ENCODE assay signal across 27 mouse cellular contexts in the genomic region with DNA sequence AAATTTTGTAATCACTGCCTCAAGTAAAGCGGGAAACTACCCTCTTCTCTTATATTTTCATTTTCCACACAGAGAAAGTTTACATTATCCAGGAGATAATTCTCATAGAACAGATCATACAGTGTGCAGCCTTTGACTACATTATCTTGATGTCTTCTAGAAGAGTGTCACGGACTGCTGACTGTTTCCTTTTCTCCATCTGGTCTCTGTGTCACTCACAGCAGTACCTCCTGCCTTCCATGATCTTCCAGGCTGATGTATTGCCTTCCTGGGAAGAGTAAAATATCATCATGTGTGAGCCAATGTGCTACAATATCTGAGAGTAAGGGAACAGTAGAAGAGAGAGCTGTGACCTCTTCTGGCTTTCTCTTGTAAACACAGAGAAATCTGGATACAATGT.
DNase-seq lines count a peak whose midpoint lies in the region; ATAC-seq and TF ChIP-seq lines count a peak whose summit lies in the region.
"Had no signal": no experiment of that assay in that cellular context is flagged by ENCODE, and none has a peak within 500 bp of the region (broad histone marks: within the 10 kb centered on the region; RNA-seq: fewer than 3 reads in every experiment).

No protein-coding gene starts in this region.

- H3K27ac ChIP-seq in hindbrain, postnatal 0 days = no peak overlapping the region
- H3K27ac ChIP-seq in hindbrain, embryonic 12.5 days = no peak overlapping the region
- H3K27ac ChIP-seq in kidney, adult 2 months (ENCODE audit: insufficient read depth, low read depth, low read length) = no peak overlapping the region
- H3K27ac ChIP-seq: embryonic facial prominence, embryonic 10.5 days; embryonic facial prominence, embryonic 13.5 days; forebrain, embryonic 12.5 days; forebrain, embryonic 15.5 days; heart, embryonic 15.5 days; hindbrain, embryonic 10.5 days; hindbrain, embryonic 15.5 days had no signal

- no peaks in the 10 kb centered on the region for H3K27me3 ChIP-seq in hindbrain, postnatal 0 days (ENCODE audit: insufficient read depth, low read length)
- H3K27me3 ChIP-seq in hindbrain, embryonic 12.5 days = no peaks in the 10 kb centered on the region
- H3K27me3 ChIP-seq in kidney, adult 2 months (replicated peaks; ENCODE audit: control insufficient read depth, insufficient read depth, low read length) = no peaks in the 10 kb centered on the region
- H3K27me3 ChIP-seq: embryonic facial prominence, embryonic 13.5 days; forebrain, embryonic 12.5 days; forebrain, embryonic 15.5 days; heart, embryonic 12.5 days; heart, embryonic 15.5 days; hindbrain, embryonic 15.5 days had no signal

- no peaks in the 10 kb centered on the region for H3K9me3 ChIP-seq in hindbrain, postnatal 0 days (ENCODE audit: low read length)
- no peaks in the 10 kb centered on the region for H3K9me3 ChIP-seq in hindbrain, embryonic 12.5 days (replicated peaks)
- H3K9me3 ChIP-seq: embryonic facial prominence, embryonic 10.5 days; embryonic facial prominence, embryonic 13.5 days; forebrain, embryonic 12.5 days; forebrain, embryonic 15.5 days; heart, embryonic 12.5 days; heart, embryonic 15.5 days; hindbrain, embryonic 10.5 days; hindbrain, embryonic 15.5 days had no signal

- no peaks in the 10 kb centered on the region for H3K4me1 ChIP-seq in hindbrain, postnatal 0 days (ENCODE audit: insufficient read depth, low read length)
- H3K4me1 ChIP-seq in hindbrain, embryonic 12.5 days = no peaks in the 10 kb centered on the region
- H3K4me1 ChIP-seq in kidney, adult 2 months (ENCODE audit: control insufficient read depth, insufficient read depth, low read length) = no peaks in the 10 kb centered on the region
- H3K4me1 ChIP-seq: embryonic facial prominence, embryonic 10.5 days; embryonic facial prominence, embryonic 13.5 days; forebrain, embryonic 12.5 days; forebrain, embryonic 15.5 days; heart, embryonic 12.5 days; heart, embryonic 15.5 days; hindbrain, embryonic 10.5 days; hindbrain, embryonic 15.5 days had no signal

- DNase-seq in cerebellum, postnatal 4 days (ENCODE audit: low spot score in 2 of 2) = no peak
- DNase-seq in cerebellum, postnatal 25 days = peak; percentile 35 to 43
- no peak for DNase-seq in cerebellum, adult 9-10 months
- DNase-seq in hindbrain, postnatal 0 days (ENCODE audit: low spot score) = peak; percentile 32
- no peak for DNase-seq in kidney, adult 2 months
- DNase-seq: adrenal gland, adult 8-10 months; adrenal gland, postnatal 25 days; embryo, embryonic 11 days; gastrocnemius, postnatal 25 days; heart, adult 18-20 months; heart, postnatal 10 days; heart, postnatal 36 days; kidney, adult 18-20 months had no signal

- H3K4me2 ChIP-seq in hindbrain, postnatal 0 days (ENCODE audit: low read depth, low read length) = no peak overlapping the region
- no peak overlapping the region for H3K4me2 ChIP-seq in hindbrain, embryonic 12.5 days (replicated peaks)
- H3K4me2 ChIP-seq: embryonic facial prominence, embryonic 13.5 days; forebrain, embryonic 12.5 days; forebrain, embryonic 15.5 days; heart, embryonic 12.5 days; heart, embryonic 15.5 days; hindbrain, embryonic 15.5 days had no signal

- ATAC-seq in cerebellum, adult (ENCODE audit: insufficient number of reproducible peaks, low FRiP score, low TSS enrichment) = peak; percentile 46; the same call in 1 of the 2 replicates
- peak; percentile 51; the same call in 1 of the 2 replicates for ATAC-seq in hindbrain, postnatal 0 days
- ATAC-seq in hindbrain, embryonic 12.5 days (ENCODE audit: low FRiP score) = no peak
- ATAC-seq: activated CD4-positive, CD25-positive, alpha-beta regulatory T cell, adult 4 months; forebrain, embryonic 15.5 days; inflammation-experienced regulatory T-cells, adult 6 months; intestine, embryonic 16.5 days had no signal

- no peak overlapping the region for H3K4me3 ChIP-seq in hindbrain, postnatal 0 days (ENCODE audit: low read length)
- no peak overlapping the region for H3K4me3 ChIP-seq in hindbrain, embryonic 12.5 days
- H3K4me3 ChIP-seq in kidney, adult 2 months (ENCODE audit: insufficient read depth, low read depth, low read length) = no peak overlapping the region
- H3K4me3 ChIP-seq: embryonic facial prominence, embryonic 10.5 days; embryonic facial prominence, embryonic 13.5 days; erythroblast, embryonic 14.5 days; forebrain, embryonic 12.5 days; forebrain, embryonic 15.5 days; heart, embryonic 12.5 days; heart, embryonic 15.5 days; hindbrain, embryonic 10.5 days; hindbrain, embryonic 15.5 days had no signal

- TF ChIP-seq POLR2A in kidney, adult 2 months (IDR thresholded peaks at IDR 0.05; ENCODE audit: low read depth, low read length) = no peak

- no peak overlapping the region for H3K9ac ChIP-seq in hindbrain, postnatal 0 days (replicated peaks; ENCODE audit: low read length)
- H3K9ac ChIP-seq in hindbrain, embryonic 12.5 days = no peak overlapping the region
- H3K9ac ChIP-seq: embryonic facial prominence, embryonic 13.5 days; forebrain, embryonic 12.5 days; forebrain, embryonic 15.5 days; heart, embryonic 12.5 days; heart, embryonic 15.5 days; hindbrain, embryonic 15.5 days had no signal

- WGBS in hindbrain, postnatal 0 days = 76% methylated on average over 2 of the region's 2 CpGs
- 84% methylated on average over 2 of the region's 2 CpGs for WGBS in hindbrain, embryonic 12.5 days
- WGBS in kidney, adult 2 months = 78% methylated on average over 2 of the region's 2 CpGs

- no peaks in the 10 kb centered on the region for H3K36me3 ChIP-seq in hindbrain, postnatal 0 days (ENCODE audit: insufficient read depth, low read length)
- H3K36me3 ChIP-seq in hindbrain, embryonic 12.5 days = no peaks in the 10 kb centered on the region
- no peaks in the 10 kb centered on the region for H3K36me3 ChIP-seq in kidney, adult 2 months (ENCODE audit: control insufficient read depth, insufficient read depth, low read length)
- H3K36me3 ChIP-seq: embryonic facial prominence, embryonic 10.5 days; embryonic facial prominence, embryonic 13.5 days; forebrain, embryonic 12.5 days; forebrain, embryonic 15.5 days; heart, embryonic 12.5 days; heart, embryonic 15.5 days; hindbrain, embryonic 10.5 days; hindbrain, embryonic 15.5 days had no signal

- peak; percentile 10; the same call in 1 of the 2 replicates for TF ChIP-seq CTCF in hindbrain, postnatal 0 days (IDR thresholded peaks at IDR 0.05; ENCODE audit: low read depth)
- TF ChIP-seq CTCF in kidney, adult 2 months (conservative IDR thresholded peaks at IDR 0.05; ENCODE audit: insufficient read depth, insufficient read length, low read depth, low read length) = no peak

Comparison
In these comparisons a context has a peak if more than half of its experiments do, and no peak if none do; other contexts are left out.
1. DNase-seq: peak in cerebellum, postnatal 25 days (2 of 2) and hindbrain, postnatal 0 days (single experiment); none in cerebellum, postnatal 4 days (0 of 2), cerebellum, adult 9-10 months (single experiment) and kidney, adult 2 months (single experiment).